Mouse (Mus musculus): ENCODE results near the gene Pfn1.

Pfn1 gene

GRCm38 (mm10) chr11:70654198-70654922 lies at the start of gene Pfn1:
TSS of gene Pfn1 (minus strand) at chr11:70654644.
- DNase-seq (ENCODE audit: low read depth, low spot score), result peak; percentile 62

- DNase-seq (ENCODE audit: low read depth, low spot score), result no peak
Measured at GRCm38 (mm10) chr11:70702781-70703180, 48.3 kb upstream of the Pfn1 start.

DNA sequence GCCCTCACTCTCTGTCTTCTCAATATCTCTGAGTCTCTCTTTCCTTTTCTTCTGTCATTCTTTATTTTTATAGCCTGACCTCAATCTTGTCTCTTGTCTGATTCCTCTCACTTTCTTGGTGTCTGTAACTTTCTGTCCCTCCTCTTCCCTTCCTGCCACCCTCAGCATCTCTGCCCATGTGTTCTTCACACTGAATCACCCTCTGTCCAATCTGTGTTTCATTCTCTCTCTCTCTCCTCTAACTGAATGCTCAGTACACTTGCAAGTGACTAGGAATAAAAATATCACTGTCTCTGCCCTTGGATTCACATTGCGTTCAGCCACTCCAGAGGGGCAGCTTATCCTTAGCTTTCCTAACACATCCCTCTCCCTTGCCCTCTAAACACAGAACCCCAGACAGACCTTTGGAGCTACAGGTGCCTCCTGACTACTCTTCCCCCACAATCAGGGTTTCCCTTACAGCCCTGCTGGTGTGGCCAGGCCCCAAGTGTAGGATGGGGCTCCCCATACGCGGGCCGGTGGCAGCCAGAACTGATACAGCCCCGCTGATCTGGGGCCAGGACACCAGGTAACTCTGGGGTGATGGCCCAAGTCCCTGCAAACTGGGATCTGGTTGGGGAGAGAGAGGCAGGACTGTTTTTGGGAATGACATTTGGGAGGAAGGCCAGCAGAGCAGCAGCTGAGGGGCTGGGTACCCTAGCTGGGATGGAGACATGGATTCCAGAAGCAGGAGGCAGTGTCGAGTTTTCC lies 47.7 kb upstream of the Pfn1 start:
- no peak for DNase-seq (ENCODE audit: low read depth, low spot score)

DNA sequence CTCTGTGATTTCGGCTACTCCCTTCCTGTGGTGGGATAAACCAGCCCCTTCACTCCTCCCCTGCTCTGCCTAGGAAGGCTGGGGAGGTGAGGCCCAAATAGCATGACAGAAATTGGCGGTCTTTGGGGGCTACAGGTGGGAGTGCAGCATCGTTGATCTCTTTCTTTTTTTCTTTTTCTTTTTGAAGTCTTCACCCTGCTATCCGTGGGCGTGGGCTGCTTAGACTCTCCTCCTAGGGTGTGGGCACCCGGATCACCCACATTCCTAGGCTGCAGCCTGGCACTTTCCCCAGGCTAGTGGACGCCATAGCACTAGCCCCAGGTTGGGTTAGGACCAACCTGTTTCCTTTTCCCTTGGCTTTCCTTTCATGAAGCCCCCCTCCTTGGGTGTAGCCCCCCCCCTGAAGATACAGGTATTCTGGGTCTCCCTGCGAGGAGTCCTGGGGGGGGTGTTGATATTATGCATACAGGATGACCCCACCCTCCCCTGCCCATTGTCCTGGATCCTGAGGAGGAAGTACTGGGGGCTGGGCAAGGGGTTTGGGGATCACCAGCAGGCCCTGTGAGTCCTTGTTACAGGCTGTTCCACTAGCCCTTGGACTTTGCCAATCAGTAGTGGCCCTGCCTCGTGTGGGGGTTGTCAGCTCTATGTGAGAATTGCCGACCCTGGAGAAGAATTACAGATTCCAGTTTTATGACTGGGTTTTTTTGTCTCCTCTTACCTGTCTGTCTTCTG lies 46.9 kb upstream of the Pfn1 start:
- DNase-seq (ENCODE audit: low read depth, low spot score), result no peak

DNA sequence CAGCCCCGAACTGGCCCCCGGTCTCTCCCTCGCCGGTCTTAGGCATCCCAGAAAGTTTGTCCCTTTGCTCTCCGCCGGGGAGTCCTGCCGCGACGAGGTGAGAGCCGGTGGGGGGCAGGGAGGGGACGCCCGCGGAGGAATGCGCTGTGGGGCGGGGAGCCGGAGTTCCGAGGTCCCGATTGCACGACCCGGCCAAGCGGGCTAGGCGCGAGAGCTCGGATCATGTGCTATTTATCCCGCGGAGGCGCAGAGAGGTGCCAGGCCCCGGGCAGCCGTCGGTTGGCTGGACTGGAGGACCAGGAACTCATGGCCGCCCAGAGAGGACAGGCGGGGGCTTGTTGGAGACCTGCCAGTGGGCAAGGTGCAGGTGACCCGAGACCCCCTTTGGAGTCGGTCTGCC lies 46.2 kb upstream of the Pfn1 start:
- no peak for DNase-seq (ENCODE audit: low read depth, low spot score)

- peak; percentile 85 for DNase-seq (ENCODE audit: low read depth, low spot score)
Measured at GRCm38 (mm10) chr11:70699722-70700556, 45.5 kb upstream of the Pfn1 start, which contains the start of the genes Inca1 and Kif1c. TSS of gene Inca1 (minus strand) at chr11:70700155. TSS of gene Kif1c (plus strand) at chr11:70700548.

- no peak for DNase-seq (ENCODE audit: low read depth, low spot score)
Measured at GRCm38 (mm10) chr11:70699051-70699450, 44.6 kb upstream of the Pfn1 start.

DNA sequence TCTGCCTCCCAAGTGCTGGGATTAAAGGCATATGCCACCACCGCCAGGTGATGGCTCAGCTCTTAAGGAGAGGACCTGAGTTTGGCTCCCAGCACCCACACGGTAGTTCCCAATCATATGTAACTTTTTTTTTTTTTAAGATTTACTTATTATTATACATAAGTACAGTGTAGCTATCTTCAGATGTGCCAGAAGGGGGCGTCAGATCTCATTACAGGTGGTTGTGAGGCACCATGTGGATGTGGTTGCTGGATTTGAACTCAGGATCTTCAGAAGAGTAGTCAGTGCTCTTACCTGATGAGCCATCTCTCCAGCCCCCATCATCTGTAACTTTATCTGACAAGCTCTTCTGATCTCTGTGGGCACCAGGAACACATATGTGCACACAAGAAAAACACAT lies 42.9 kb upstream of the Pfn1 start:
- DNase-seq (ENCODE audit: low read depth, low spot score), result no peak

- DNase-seq (ENCODE audit: low read depth, low spot score), result no peak
Measured at GRCm38 (mm10) chr11:70693504-70693903, 39.1 kb upstream of the Pfn1 start.

GRCm38 (mm10) chr11:70689578-70689977 lies 35.1 kb upstream of the Pfn1 start:
- no peak for DNase-seq (ENCODE audit: low read depth, low spot score)

DNA sequence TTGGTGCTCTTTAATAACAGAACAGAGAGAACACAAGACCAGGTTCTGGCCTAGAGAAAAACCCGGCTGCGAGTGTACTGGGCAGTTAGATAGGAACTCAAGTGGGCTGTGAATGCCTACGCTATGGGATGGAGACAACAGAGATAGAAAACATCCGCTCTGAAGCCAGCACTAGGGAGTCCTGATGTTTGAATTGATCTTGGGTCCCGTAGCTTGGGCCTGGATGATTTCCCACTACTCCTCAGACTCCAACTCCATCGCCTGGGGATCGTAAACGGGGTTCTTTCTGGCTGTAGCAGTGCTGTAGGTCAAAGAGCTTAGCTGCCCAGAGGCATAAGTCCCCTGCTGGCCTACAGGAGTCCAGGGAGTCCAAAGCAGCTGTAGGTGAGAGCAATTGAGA lies 33.9 kb upstream of the Pfn1 start:
- no peak for DNase-seq (ENCODE audit: low read depth, low spot score)

DNA sequence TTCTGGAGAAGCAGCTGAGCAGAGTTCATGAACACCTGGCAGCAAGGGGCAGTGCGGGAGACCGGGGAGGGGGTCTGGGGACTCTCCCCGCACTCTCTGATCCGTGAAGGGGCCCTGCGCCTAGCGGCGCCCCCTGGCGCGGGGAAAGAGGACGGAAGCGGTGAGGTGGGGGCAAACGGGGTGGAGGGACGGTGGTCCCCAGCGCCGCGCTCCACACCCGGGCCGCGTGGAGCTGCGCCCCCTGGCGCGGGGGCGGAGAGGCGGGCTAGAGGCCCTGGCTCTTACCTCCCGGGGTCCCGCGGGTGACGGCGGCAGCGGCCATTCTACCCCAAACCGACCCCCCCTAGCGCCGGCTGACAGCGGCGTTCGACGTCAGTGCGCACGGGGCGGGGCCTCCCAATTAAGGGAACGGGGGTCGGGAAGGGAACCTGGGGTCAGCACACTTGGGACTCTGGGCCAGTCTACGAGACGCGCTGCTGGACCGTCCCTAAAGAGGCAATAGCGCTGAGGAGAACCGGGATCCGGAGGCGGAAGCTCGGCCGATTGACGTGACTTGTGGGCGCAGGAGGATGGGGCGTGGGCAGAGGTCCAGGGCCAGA lies 33.3 kb upstream of the Pfn1 start, which contains the start of gene Camta2:
TSS of gene Camta2 (minus strand) at position 505 of the 599 bp plus-strand sequence.
- no peak for DNase-seq (ENCODE audit: low read depth, low spot score)

DNA sequence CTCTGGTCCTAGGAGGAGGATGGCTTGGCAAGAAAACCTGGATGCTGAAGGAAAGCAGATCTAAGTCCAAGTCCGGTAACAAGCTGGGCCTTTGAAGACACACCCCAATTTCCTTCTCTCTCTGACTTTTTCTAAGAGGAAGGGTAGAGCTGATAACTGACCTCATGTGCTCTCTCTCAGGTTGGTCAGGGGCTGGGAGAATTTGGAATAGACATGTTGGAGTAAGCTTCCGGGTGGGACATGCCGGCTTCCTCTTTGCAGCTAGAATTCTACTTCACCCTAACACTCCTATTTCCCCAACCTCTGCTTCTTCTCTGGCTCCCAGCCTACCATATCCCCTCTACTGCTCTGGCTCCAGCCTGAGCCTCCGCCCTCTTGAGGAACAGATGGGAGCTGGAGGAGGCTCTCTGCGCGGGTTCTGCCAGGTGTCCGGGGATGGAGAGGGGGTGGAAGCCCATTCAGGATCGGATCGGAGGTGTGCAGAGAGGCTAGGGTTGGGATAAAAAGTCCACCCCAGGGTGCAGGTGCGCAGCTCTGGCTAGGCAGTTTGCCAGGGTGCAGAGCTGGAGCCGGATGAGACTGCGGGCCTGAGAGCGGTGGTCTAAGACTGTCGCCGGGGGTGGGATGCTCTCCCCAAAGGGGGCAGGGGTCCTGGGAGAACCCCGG lies 32.6 kb upstream of the Pfn1 start:
- DNase-seq (ENCODE audit: low read depth, low spot score), result no peak

- DNase-seq (ENCODE audit: low read depth, low spot score), result no peak
Measured at GRCm38 (mm10) chr11:70683640-70684039, 29.2 kb upstream of the Pfn1 start.

DNA sequence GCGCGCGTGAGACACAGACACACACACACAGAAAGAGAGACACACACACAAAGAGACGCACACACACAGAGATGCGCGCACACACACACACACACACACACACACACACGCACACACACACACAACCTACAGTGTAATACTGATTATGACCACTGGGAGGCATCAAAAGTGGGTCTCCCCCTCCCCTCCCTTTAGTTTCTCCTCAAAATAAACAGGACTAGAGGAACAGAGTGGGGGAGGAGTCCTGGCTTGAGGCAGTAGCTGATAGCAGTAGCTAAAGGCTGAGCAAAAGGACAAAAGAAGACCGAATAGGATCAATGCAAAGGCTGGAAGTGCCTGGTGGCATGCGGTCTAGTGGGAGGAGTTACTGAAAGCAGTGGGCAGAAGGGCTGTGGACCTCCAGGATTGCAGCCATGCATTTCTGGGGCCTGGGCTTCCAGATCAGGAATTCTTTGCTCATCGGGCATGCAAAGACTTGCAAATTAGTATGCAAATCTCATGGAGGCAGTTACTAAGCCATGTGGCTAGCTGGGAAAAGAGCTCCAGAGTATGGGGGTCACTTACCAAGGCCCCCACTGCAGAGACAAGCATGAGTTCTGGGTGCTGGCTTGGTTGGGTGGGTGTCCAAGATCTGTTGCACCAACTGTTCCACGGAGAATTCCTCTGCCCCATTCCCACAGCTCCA lies 27.6 kb upstream of the Pfn1 start:
- no peak for DNase-seq (ENCODE audit: low read depth, low spot score)

DNA sequence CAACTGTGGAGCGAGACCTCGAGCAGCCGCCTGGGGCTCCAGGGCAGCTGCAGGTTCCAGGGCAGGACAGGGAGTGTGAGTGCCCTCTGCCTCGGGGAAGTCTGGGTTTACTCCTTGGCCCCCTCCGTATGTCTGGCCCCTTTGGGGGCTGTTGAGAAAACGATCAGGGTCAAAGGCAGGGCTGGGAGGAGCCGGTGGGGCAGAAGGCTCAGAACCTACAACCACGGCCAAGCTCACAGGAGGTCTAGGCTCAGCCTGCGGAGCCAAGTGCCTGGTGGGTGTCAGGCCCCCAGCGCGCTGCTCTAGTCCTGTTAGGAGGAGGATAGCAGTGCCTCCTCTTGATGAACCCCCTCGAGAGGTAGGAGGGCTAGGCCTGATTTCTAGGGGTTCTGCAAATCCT lies 26.7 kb upstream of the Pfn1 start:
- DNase-seq (ENCODE audit: low read depth, low spot score), result no peak

DNA sequence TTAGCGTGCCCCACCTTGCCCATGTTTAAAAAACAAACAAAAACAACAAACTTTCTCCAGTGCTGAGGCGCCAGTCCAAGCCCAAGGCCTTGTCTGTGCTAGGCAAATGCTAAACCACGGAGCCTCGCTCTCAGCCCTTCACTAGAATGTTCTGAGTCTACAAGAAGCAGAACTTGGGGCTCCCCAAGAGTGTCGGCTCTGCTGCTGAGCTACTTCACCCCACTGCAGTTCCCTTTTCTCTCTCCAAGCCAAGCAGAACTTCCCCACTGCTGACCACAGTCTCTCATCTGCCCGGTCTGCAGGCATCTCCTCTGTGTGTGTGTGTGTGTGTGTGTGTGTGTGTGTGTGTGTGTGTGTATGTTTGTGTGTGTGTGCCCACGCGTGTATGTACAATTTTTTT lies 25.4 kb upstream of the Pfn1 start:
- DNase-seq (ENCODE audit: low read depth, low spot score), result no peak

- no peak for DNase-seq (ENCODE audit: low read depth, low spot score)
Measured at GRCm38 (mm10) chr11:70679361-70679760, 24.9 kb upstream of the Pfn1 start.

- DNase-seq (ENCODE audit: low read depth, low spot score), result no peak
Measured at GRCm38 (mm10) chr11:70678576-70678975, 24.1 kb upstream of the Pfn1 start.

DNA sequence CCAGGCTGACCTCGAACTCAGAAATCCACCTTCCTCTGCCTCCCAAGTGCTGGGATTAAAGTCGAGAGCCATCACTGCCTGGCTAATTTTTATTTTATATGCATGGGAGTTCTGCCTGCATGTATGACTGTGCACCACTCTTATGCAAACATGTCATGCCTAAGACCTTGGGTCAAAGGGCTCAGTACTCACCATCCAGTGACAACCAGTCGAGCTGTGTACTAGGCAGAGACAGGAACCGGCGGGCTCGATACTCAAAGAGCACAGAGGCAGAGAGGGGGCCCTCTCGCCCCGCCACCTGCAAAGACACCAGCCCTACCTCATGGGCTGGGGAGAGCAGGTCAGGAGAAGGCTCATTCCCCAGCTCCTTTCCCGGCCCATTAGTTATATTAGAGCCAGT lies 23.6 kb upstream of the Pfn1 start:
- DNase-seq (ENCODE audit: low read depth, low spot score), result no peak
